Mouse (Mus musculus) embryonic fibroblast, embryonic 13.5 days (primary cell): ENCODE results near the gene Mrpl21.

ENCODE experiments used
- CTCF ChIP-seq: IDR thresholded peaks from 2 replicates; pipeline ENCODE4 v1.5.1; 2011; ENCODE audit warnings: mild to moderate bottlenecking, control low read depth, low read length, moderate library complexity, borderline replicate concordance; ENCODE audit not compliant: insufficient read depth
- POLR2A ChIP-seq: IDR thresholded peaks from 2 replicates; pipeline ENCODE4 v1.6.1; 2011; ENCODE audit warnings: low read depth, mild to moderate bottlenecking, control low read depth, low read length, moderate library complexity

GRCm38 (mm10) chr19:3323753-3324270, 41.1 kb downstream of the Mrpl21 start:
- TF ChIP-seq CTCF (no peak), POLR2A (peak; percentile 35; the same call in 1 of the 2 replicates)
